Mouse (Mus musculus) erythroblast, embryonic 14.5 days (primary cell): Measurements from ENCODE around the gene Cyp39a1. TPM values are rescaled to one million over a fixed set of nuclear protein-coding genes. Genes with fewer than 3 reads are reported as not detected.

Experiments
- H3K27me3 ChIP-seq: 2 replicates; pipeline ENCODE4 v1.6.1; 2012; ENCODE audit warnings: inconsistent platforms; ENCODE audit not compliant: control insufficient read depth
- H3K36me3 ChIP-seq: 2 replicates; pipeline ENCODE4 v1.6.1; 2012; ENCODE audit warnings: mild to moderate bottlenecking, inconsistent platforms; ENCODE audit not compliant: control insufficient read depth
- H3K4me1 ChIP-seq: 2 replicates; pipeline ENCODE4 v1.6.1; 2012; ENCODE audit warnings: inconsistent platforms; ENCODE audit not compliant: control insufficient read depth
- H3K4me3 ChIP-seq: replicated peaks from 2 replicates; pipeline ENCODE3; 2012; ENCODE audit warnings: moderate library complexity, mild to moderate bottlenecking, inconsistent platforms
- H3K9me3 ChIP-seq: 2 replicates; pipeline ENCODE4 v1.6.1; 2012; ENCODE audit warnings: low read length, inconsistent platforms, mixed read lengths; ENCODE audit not compliant: control insufficient read depth
- GATA1 ChIP-seq: IDR thresholded peaks from 2 replicates; pipeline ENCODE4 v1.6.1; 2012; ENCODE audit warnings: low read length, inconsistent platforms, mixed read lengths
- TAL1 ChIP-seq: IDR thresholded peaks from 3 replicates; pipeline ENCODE4 v1.6.1; 2012; ENCODE audit warnings: low read length, inconsistent platforms, mixed read lengths
- polyA plus RNA-seq: library from polyadenylated mRNA; stranded (reverse); fragments of >175 nt; gene quantifications from 2 replicates; pipeline ENCODE4 v1.2.3, GENCODE M21; 2012

The Cyp39a1 gene
- polyA plus RNA-seq, 1 experiment, result not detected

- no peaks in the 10 kb centered on the region for H3K9me3 ChIP-seq
- H3K4me1 ChIP-seq, result no peaks in the 10 kb centered on the region
- H3K36me3 ChIP-seq, result no peaks in the 10 kb centered on the region
- no peak overlapping the region for H3K4me3 ChIP-seq
- H3K27me3 ChIP-seq, result no peaks in the 10 kb centered on the region
- no peak for TF ChIP-seq GATA1
- TF ChIP-seq TAL1, result no peak
These were observed 64.8 kb downstream of the Cyp39a1 start for GRCm38 (mm10) chr17:43731976-43732375.

GRCm38 (mm10) chr17:43734252-43734651 is 67.0 kb downstream of the Cyp39a1 start:
- Histone ChIP-seq H3K4me3 (no peak overlapping the region), H3K36me3 (no peaks in the 10 kb centered on the region), H3K4me1 (no peaks in the 10 kb centered on the region), H3K9me3 (no peaks in the 10 kb centered on the region), H3K27me3 (no peaks in the 10 kb centered on the region)
- TF ChIP-seq TAL1 (no peak), GATA1 (no peak)

GRCm38 (mm10) chr17:43743933-43744332 is 76.7 kb downstream of the Cyp39a1 start:
- TF ChIP-seq GATA1 (no peak), TAL1 (no peak)
- H3K4me1 ChIP-seq, result no peaks in the 10 kb centered on the region
- no peaks in the 10 kb centered on the region for H3K27me3 ChIP-seq
- no peaks in the 10 kb centered on the region for H3K9me3 ChIP-seq
- H3K4me3 ChIP-seq, result no peak overlapping the region
- no peaks in the 10 kb centered on the region for H3K36me3 ChIP-seq

- no peak for TF ChIP-seq GATA1
- TF ChIP-seq TAL1, result no peak
- no peaks in the 10 kb centered on the region for H3K4me1 ChIP-seq
- H3K36me3 ChIP-seq, result no peaks in the 10 kb centered on the region
- no peaks in the 10 kb centered on the region for H3K27me3 ChIP-seq
- no peak overlapping the region for H3K4me3 ChIP-seq
- no peaks in the 10 kb centered on the region for H3K9me3 ChIP-seq
These were observed 77.2 kb downstream of the Cyp39a1 start for GRCm38 (mm10) chr17:43744425-43744824.

- no peak for TF ChIP-seq TAL1
- no peaks in the 10 kb centered on the region for H3K27me3 ChIP-seq
- H3K4me1 ChIP-seq, result no peaks in the 10 kb centered on the region
- no peaks in the 10 kb centered on the region for H3K36me3 ChIP-seq
- no peak overlapping the region for H3K4me3 ChIP-seq
- peaks cover 2% of the 10 kb centered on the region; the same call in 1 of the 2 replicates for H3K9me3 ChIP-seq
These were observed 83.9 kb downstream of the Cyp39a1 start for GRCm38 (mm10) chr17:43751146-43751545.

- peaks cover 2% of the 10 kb centered on the region; the same call in 1 of the 2 replicates for H3K9me3 ChIP-seq
- H3K27me3 ChIP-seq, result no peaks in the 10 kb centered on the region
- no peaks in the 10 kb centered on the region for H3K36me3 ChIP-seq
- H3K4me1 ChIP-seq, result no peaks in the 10 kb centered on the region
- no peak for TF ChIP-seq TAL1
- no peak for TF ChIP-seq GATA1
- H3K4me3 ChIP-seq, result no peak overlapping the region
These were observed 85.6 kb downstream of the Cyp39a1 start for GRCm38 (mm10) chr17:43752811-43753210.

GRCm38 (mm10) chr17:43754687-43755086 is 87.5 kb downstream of the Cyp39a1 start:
- Histone ChIP-seq H3K27me3 (no peaks in the 10 kb centered on the region), H3K9me3 (peaks cover 2% of the 10 kb centered on the region; the same call in 1 of the 2 replicates), H3K4me3 (no peak overlapping the region), H3K36me3 (no peaks in the 10 kb centered on the region), H3K4me1 (no peaks in the 10 kb centered on the region)
- TF ChIP-seq TAL1 (no peak), GATA1 (no peak)

GRCm38 (mm10) chr17:43758607-43759259 is 91.5 kb downstream of the Cyp39a1 start:
- Histone ChIP-seq H3K27me3 (no peaks in the 10 kb centered on the region), H3K36me3 (no peaks in the 10 kb centered on the region), H3K4me1 (no peaks in the 10 kb centered on the region), H3K4me3 (no peak overlapping the region), H3K9me3 (peaks cover 2% of the 10 kb centered on the region; the same call in 1 of the 2 replicates)
- TF ChIP-seq GATA1, result no peak
- TF ChIP-seq TAL1, result no peak

GRCm38 (mm10) chr17:43784531-43784930 is 117.3 kb downstream of the Cyp39a1 start:
- Histone ChIP-seq H3K27me3 (no peaks in the 10 kb centered on the region), H3K4me1 (no peaks in the 10 kb centered on the region), H3K9me3 (peaks cover 2% of the 10 kb centered on the region; the same call in 1 of the 2 replicates), H3K36me3 (no peaks in the 10 kb centered on the region), H3K4me3 (no peak overlapping the region)
- TF ChIP-seq GATA1 (no peak), TAL1 (no peak)

- no peaks in the 10 kb centered on the region for H3K36me3 ChIP-seq
- no peaks in the 10 kb centered on the region for H3K9me3 ChIP-seq
- H3K4me3 ChIP-seq, result no peak overlapping the region
- no peaks in the 10 kb centered on the region for H3K27me3 ChIP-seq
- no peaks in the 10 kb centered on the region for H3K4me1 ChIP-seq
- TF ChIP-seq TAL1, result no peak
- no peak for TF ChIP-seq GATA1
These were observed 121.0 kb downstream of the Cyp39a1 start for GRCm38 (mm10) chr17:43788222-43788621.
